Mouse (Mus musculus): ENCODE data around the gene Gpx2. TPM values are rescaled to one million over a fixed set of nuclear protein-coding genes. Genes with fewer than 3 reads are reported as not detected.

Gene Gpx2
- total and polyA plus RNA-seq, 2 experiments from 2014 or later = 0.16 TPM; not detected in 1

DNA sequence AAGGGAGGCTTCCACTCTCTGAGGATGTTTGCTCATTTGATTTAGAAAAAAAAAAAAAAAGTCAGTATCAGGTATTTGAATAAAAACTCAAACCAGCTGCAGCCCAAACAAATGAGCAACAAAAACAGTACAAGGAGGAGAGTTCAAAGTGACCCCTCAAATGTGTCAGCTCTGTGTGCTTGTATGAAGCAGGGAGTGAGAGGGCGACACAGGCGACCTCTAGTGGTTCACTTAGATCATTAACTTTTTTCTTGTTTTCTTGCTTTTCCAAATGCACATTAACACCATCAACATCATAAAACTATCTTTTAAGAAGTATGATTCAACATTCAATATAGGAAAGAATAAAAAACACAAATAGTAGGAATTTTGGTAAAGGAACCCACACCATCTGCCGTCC, 37.4 kb upstream of the Gpx2 start:
- no peaks in the 10 kb centered on the region for H3K36me3 ChIP-seq (ENCODE audit: insufficient read depth, low read length)
- ATAC-seq = no peak
- no peak overlapping the region for H3K4me2 ChIP-seq (ENCODE audit: low read depth, low read length)
- TF ChIP-seq CTCF (IDR thresholded peaks at IDR 0.05; ENCODE audit: low read depth) = peak; percentile 86
- no peaks in the 10 kb centered on the region for H3K9me3 ChIP-seq (ENCODE audit: low read length)
- no peaks in the 10 kb centered on the region for H3K4me1 ChIP-seq (ENCODE audit: insufficient read depth, low read length)
- no peaks in the 10 kb centered on the region for H3K27me3 ChIP-seq (ENCODE audit: insufficient read depth, low read length)
- H3K4me3 ChIP-seq (ENCODE audit: low read length) = no peak overlapping the region
- H3K9ac ChIP-seq (replicated peaks; ENCODE audit: low read length) = no peak overlapping the region
- no peak overlapping the region for H3K27ac ChIP-seq
- DNase-seq (ENCODE audit: low spot score) = peak; percentile 69
- WGBS = 5% methylated on average over 3 of the region's 3 CpGs

DNA sequence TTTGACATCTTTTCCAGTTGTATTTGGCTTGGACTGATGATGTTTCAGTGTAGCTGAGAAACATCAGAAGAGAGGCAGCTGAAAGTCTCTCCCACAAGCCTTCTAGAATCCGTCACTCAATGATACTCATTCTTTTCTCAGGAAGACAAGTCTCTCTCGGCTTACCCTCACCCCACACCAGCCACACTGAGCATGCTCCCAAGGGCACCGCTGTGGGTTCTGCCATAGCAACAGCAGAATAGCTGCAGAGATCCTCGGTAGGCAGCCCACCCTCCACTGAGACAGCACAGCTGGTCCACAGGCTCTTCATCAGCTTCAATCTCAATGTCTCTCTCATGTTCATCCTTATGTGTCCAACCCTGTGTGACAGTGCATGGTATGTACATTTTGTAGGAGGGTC, 29.9 kb upstream of the Gpx2 start:
- DNase-seq (ENCODE audit: low spot score) (no peak), ATAC-seq (no peak)
- H3K27ac ChIP-seq = no peak overlapping the region
- no peak overlapping the region for H3K4me3 ChIP-seq (ENCODE audit: low read length)
- no peak for TF ChIP-seq CTCF (IDR thresholded peaks at IDR 0.05; ENCODE audit: low read depth)
- no peak overlapping the region for H3K9ac ChIP-seq (replicated peaks; ENCODE audit: low read length)
- WGBS = 52% methylated on average over 4 of the region's 4 CpGs
- no peaks in the 10 kb centered on the region for H3K9me3 ChIP-seq (ENCODE audit: low read length)
- H3K4me1 ChIP-seq (ENCODE audit: insufficient read depth, low read length) = peaks cover 13% of the 10 kb centered on the region
- no peaks in the 10 kb centered on the region for H3K36me3 ChIP-seq (ENCODE audit: insufficient read depth, low read length)
- no peak overlapping the region for H3K4me2 ChIP-seq (ENCODE audit: low read depth, low read length)
- H3K27me3 ChIP-seq (ENCODE audit: insufficient read depth, low read length) = no peaks in the 10 kb centered on the region

DNA sequence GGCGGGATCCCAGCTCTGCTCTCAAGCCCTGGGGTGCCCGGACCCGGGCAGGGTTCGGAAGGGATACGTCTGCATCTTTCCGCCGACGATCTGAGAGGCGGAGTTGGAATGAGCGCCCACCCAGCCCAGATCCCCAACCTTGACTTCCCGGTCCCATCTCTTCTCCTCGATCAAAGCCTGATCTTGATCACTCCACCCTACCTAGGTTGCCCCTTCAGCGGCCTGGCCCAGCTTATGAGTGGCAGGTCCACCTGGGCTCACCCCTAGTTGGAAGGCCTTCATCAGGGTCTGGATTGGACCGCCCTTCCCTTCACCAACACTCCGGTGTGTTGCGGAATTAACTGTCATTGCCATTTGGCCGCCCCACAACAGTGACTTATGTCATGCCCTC, 27.3 kb upstream of the Gpx2 start, which contains the start of gene Rab15:
Gene Rab15, minus strand, starts transcription at position 258 of the 391 bp plus-strand sequence.
- Histone ChIP-seq H3K4me2 (ENCODE audit: low read depth, low read length) (peak within 1 kb of the TSS; percentile 80), H3K36me3 (ENCODE audit: insufficient read depth, low read length) (no peaks in the 10 kb centered on the region), H3K9me3 (ENCODE audit: low read length) (no peaks in the 10 kb centered on the region), H3K27ac (peak within 1 kb of the TSS; percentile 85), H3K27me3 (ENCODE audit: insufficient read depth, low read length) (no peaks in the 10 kb centered on the region), H3K4me3 (ENCODE audit: low read length) (peak within 1 kb of the TSS; percentile 72), H3K4me1 (ENCODE audit: insufficient read depth, low read length) (peaks cover 27% of the 10 kb centered on the region), H3K9ac (replicated peaks; ENCODE audit: low read length) (peak within 1 kb of the TSS; percentile 87)
- 2% methylated on average over 16 of the region's 17 CpGs for WGBS
- ATAC-seq (peak; percentile 46), DNase-seq (ENCODE audit: low spot score) (no peak)
- TF ChIP-seq CTCF (IDR thresholded peaks at IDR 0.05; ENCODE audit: low read depth) = no peak

DNA sequence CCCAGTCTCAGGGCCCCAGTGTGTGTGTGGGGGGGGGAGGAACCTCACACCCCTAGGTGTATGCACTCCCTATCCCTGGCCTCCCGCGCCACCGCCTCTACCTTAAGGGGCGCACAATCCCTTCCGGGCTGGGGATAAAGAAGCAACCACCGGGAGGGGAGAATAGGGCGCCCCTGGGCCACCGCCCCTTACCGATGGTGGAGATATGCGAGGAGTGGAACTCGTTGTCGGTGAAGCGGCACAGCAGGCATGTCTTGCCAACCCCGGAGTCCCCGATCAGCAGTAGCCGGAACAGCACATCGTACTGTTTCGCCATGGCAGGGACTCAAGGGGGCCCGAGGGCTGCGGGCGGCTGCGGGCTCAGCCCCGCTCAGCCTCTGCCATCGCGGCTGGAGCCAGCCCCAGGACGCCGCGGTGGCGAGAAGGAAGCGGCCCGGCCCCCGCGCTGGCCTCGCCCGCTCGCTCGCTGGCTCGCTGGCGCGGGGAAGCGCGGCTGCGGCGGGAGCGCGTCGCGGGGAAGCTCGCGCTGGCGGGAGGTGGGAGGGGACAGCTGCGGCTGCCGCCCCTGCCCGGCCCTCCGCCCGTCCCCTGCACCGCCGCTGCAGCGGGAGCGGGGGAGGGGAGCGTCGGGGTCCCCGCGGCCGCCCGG, 26.8 kb upstream of the Gpx2 start:
- Histone ChIP-seq H3K4me1 (ENCODE audit: insufficient read depth, low read length) (peaks cover 27% of the 10 kb centered on the region), H3K9me3 (ENCODE audit: low read length) (no peaks in the 10 kb centered on the region), H3K9ac (replicated peaks; ENCODE audit: low read length) (peak overlapping the region; percentile 87), H3K27me3 (ENCODE audit: insufficient read depth, low read length) (no peaks in the 10 kb centered on the region), H3K4me2 (ENCODE audit: low read depth, low read length) (peak overlapping the region; percentile 80), H3K27ac (peak overlapping the region; percentile 85), H3K4me3 (ENCODE audit: low read length) (peak overlapping the region; percentile 72), H3K36me3 (ENCODE audit: insufficient read depth, low read length) (no peaks in the 10 kb centered on the region)
- peak; percentile 16; the same call in 1 of the 2 replicates for TF ChIP-seq CTCF (IDR thresholded peaks at IDR 0.05; ENCODE audit: low read depth)
- ATAC-seq (peak; percentile 66), DNase-seq (ENCODE audit: low spot score) (peak; percentile 75)
- WGBS = 1% methylated on average over 25 of the region's 66 CpGs

- peak overlapping the region; percentile 80 for H3K4me2 ChIP-seq (ENCODE audit: low read depth, low read length)
- no peak for DNase-seq (ENCODE audit: low spot score)
- H3K27ac ChIP-seq = peak overlapping the region; percentile 85; the same call in 1 of the 2 replicates
- WGBS = 42% methylated on average over 4 of the region's 4 CpGs
- no peak for ATAC-seq
- H3K9ac ChIP-seq (replicated peaks; ENCODE audit: low read length) = peak overlapping the region; percentile 87; the same call in 1 of the 2 replicates
- no peaks in the 10 kb centered on the region for H3K9me3 ChIP-seq (ENCODE audit: low read length)
- no peaks in the 10 kb centered on the region for H3K27me3 ChIP-seq (ENCODE audit: insufficient read depth, low read length)
- H3K4me1 ChIP-seq (ENCODE audit: insufficient read depth, low read length) = peaks cover 27% of the 10 kb centered on the region
- H3K36me3 ChIP-seq (ENCODE audit: insufficient read depth, low read length) = no peaks in the 10 kb centered on the region
- peak overlapping the region; percentile 72 for H3K4me3 ChIP-seq (ENCODE audit: low read length)
- TF ChIP-seq CTCF (IDR thresholded peaks at IDR 0.05; ENCODE audit: low read depth) = no peak
These were observed 25.3 kb upstream of the Gpx2 start for GRCm38 (mm10) chr12:76820615-76821014.

GRCm38 (mm10) chr12:76819816-76820215, 24.5 kb upstream of the Gpx2 start:
- peak overlapping the region; percentile 80 for H3K4me2 ChIP-seq (ENCODE audit: low read depth, low read length)
- H3K27ac ChIP-seq = no peak overlapping the region
- H3K36me3 ChIP-seq (ENCODE audit: insufficient read depth, low read length) = no peaks in the 10 kb centered on the region
- no peak overlapping the region for H3K9ac ChIP-seq (replicated peaks; ENCODE audit: low read length)
- WGBS = 36% methylated on average over 6 of the region's 6 CpGs
- no peak overlapping the region for H3K4me3 ChIP-seq (ENCODE audit: low read length)
- DNase-seq (ENCODE audit: low spot score) (no peak), ATAC-seq (no peak)
- no peaks in the 10 kb centered on the region for H3K9me3 ChIP-seq (ENCODE audit: low read length)
- H3K4me1 ChIP-seq (ENCODE audit: insufficient read depth, low read length) = peaks cover 27% of the 10 kb centered on the region
- no peak for TF ChIP-seq CTCF (IDR thresholded peaks at IDR 0.05; ENCODE audit: low read depth)
- H3K27me3 ChIP-seq (ENCODE audit: insufficient read depth, low read length) = no peaks in the 10 kb centered on the region

DNA sequence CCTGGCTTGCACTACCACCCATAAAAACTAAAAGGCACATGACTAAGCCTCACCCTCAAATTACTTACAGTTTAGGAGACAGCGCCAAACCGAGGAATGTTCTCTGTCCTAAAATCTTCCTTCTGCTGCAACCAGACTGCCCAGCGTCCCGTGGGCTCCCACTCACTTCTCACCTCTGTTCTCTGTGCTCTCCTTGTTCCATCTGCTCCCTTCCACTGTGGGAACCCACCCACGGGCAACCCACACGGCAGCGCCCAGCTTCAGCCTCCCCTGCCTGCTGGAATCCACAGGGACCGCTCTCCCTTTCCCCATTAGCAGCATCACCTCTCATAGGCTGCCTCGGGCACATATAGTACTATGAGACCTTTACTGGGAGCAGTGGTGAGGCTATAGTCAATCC, 23.6 kb upstream of the Gpx2 start:
- Histone ChIP-seq H3K36me3 (ENCODE audit: insufficient read depth, low read length) (no peaks in the 10 kb centered on the region), H3K9me3 (ENCODE audit: low read length) (no peaks in the 10 kb centered on the region), H3K4me3 (ENCODE audit: low read length) (no peak overlapping the region), H3K4me2 (ENCODE audit: low read depth, low read length) (no peak overlapping the region), H3K4me1 (ENCODE audit: insufficient read depth, low read length) (peaks cover 27% of the 10 kb centered on the region), H3K27me3 (ENCODE audit: insufficient read depth, low read length) (no peaks in the 10 kb centered on the region), H3K27ac (no peak overlapping the region), H3K9ac (replicated peaks; ENCODE audit: low read length) (no peak overlapping the region)
- 80% methylated on average over 9 of the region's 9 CpGs for WGBS
- ATAC-seq (no peak), DNase-seq (ENCODE audit: low spot score) (no peak)
- no peak for TF ChIP-seq CTCF (IDR thresholded peaks at IDR 0.05; ENCODE audit: low read depth)

Data from hindbrain, postnatal 0 days (tissue).